ENCODE assay signal across 18 mouse cellular contexts in the genomic region with DNA sequence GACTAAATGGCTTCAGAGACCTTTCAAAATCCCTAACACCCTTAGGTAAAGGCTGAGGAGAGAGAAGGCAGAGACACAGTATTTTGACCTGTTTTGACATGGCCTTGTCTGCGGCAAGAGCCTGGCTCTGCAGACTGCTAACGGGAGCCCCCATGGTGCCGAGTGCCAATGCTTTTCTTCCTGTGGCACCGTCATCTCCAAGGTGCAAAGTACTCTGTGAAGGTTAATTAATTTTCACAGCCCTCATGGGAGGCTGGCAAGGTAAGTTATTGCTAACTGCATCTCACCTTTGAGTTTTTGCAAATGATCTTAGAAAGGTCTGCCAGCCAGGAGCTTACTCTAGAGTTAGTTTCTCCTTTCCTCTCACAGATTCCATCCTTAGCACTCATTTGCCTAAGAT. TPM values are rescaled to one million over a fixed set of nuclear protein-coding genes. Genes with fewer than 3 reads are reported as not detected.
"Had no signal": no experiment of that assay in that cellular context is flagged by ENCODE, and none has a peak within 500 bp of the region (broad histone marks: within the 10 kb centered on the region; RNA-seq: fewer than 3 reads in every experiment).

No protein-coding gene starts in this region.

- H3K4me1 ChIP-seq: stomach, embryonic 15.5 days had no signal

- DNase-seq: lung, embryonic 14.5 days; lung, postnatal 10 days; lung, postnatal 4 days; midbrain, embryonic 14.5 days; retina, postnatal 1 day; right cerebral cortex, adult 18-20 months; right cerebral cortex, postnatal 14 days; thymus, adult 2 months; thymus, postnatal 25 days; thymus, postnatal 4 days had no signal

- H3K4me2 ChIP-seq: lung, embryonic 14.5 days; midbrain, embryonic 12.5 days; neural tube, embryonic 13.5 days; neural tube, embryonic 15.5 days; stomach, embryonic 15.5 days had no signal

- H3K4me3 ChIP-seq: midbrain, embryonic 10.5 days; midbrain, embryonic 12.5 days; myocyte; neural tube, embryonic 13.5 days; neural tube, embryonic 15.5 days; stomach, embryonic 15.5 days had no signal

- H3K9ac ChIP-seq: lung, embryonic 14.5 days; midbrain, embryonic 12.5 days; neural tube, embryonic 13.5 days; neural tube, embryonic 15.5 days; stomach, embryonic 15.5 days had no signal

- H3K9me3 ChIP-seq: midbrain, embryonic 10.5 days; midbrain, embryonic 12.5 days; neural tube, embryonic 13.5 days; neural tube, embryonic 15.5 days; stomach, embryonic 15.5 days had no signal

- H3K27me3 ChIP-seq: midbrain, embryonic 12.5 days; neural tube, embryonic 13.5 days; neural tube, embryonic 15.5 days; stomach, embryonic 15.5 days had no signal

- H3K36me3 ChIP-seq: midbrain, embryonic 10.5 days; midbrain, embryonic 12.5 days; neural tube, embryonic 13.5 days; neural tube, embryonic 15.5 days; stomach, embryonic 15.5 days had no signal

- ATAC-seq: midbrain, embryonic 16.5 days had no signal

- H3K27ac ChIP-seq: midbrain, embryonic 10.5 days; midbrain, embryonic 12.5 days; neural tube, embryonic 13.5 days; neural tube, embryonic 15.5 days; stomach, embryonic 15.5 days; stomach, postnatal 0 days had no signal

RNA-seq across cellular contexts. Expression of gene Cracr2a, which starts 57.5 kb away (rescaled TPM):
- polyA plus RNA-seq: myocyte had no signal
